Mouse (Mus musculus) lung, postnatal 0 days (tissue): ENCODE measurements around the gene Fbxw8. TPM values are rescaled to one million over a fixed set of nuclear protein-coding genes. Genes with fewer than 3 reads are reported as not detected.

ENCODE experiments used
- ATAC-seq: fragments of 200-750 bp; cut with Nextera tagmentation; 2 replicates; pipeline ENCODE4 v1.8.0; 2017; ENCODE audit warnings: moderate library complexity
- DNase-seq: peaks from one replicate; pipeline ENCODE4 v3.0.0-alpha.2; 2016; ENCODE audit warnings: low spot score
- H3K27ac ChIP-seq: fragments of 300-500 bp; sonication (generic); 2 replicates; pipeline ENCODE4 v1.5.1; 2014; ENCODE audit warnings: antibody characterized with exemption, mild to moderate bottlenecking, low read length, mixed read lengths
- H3K27me3 ChIP-seq: fragments of 300-500 bp; sonication (generic); replicated peaks from 2 replicates; pipeline ENCODE4 v1.6.1; 2014; ENCODE audit warnings: low read length, mixed read lengths; ENCODE audit not compliant: insufficient read depth
- H3K36me3 ChIP-seq: fragments of 300-500 bp; sonication (generic); 2 replicates; pipeline ENCODE4 v1.6.1; 2014; ENCODE audit warnings: low read length, mixed read lengths; ENCODE audit not compliant: insufficient read depth
- H3K4me1 ChIP-seq: fragments of 300-500 bp; sonication (generic); 2 replicates; pipeline ENCODE4 v1.6.1; 2014; ENCODE audit warnings: antibody characterized with exemption, low read depth, low read length, mixed read lengths; ENCODE audit not compliant: insufficient read depth
- H3K4me2 ChIP-seq: fragments of 300-500 bp; sonication (generic); replicated peaks from 2 replicates; pipeline ENCODE4 v1.6.1; 2014; ENCODE audit warnings: low read depth, mild to moderate bottlenecking, low read length, moderate library complexity, mixed read lengths
- H3K4me3 ChIP-seq: fragments of 300-500 bp; sonication (generic); 2 replicates; pipeline ENCODE4 v1.5.1; 2014; ENCODE audit warnings: low read depth, low read length
- H3K9ac ChIP-seq: fragments of 300-500 bp; sonication (generic); replicated peaks from 2 replicates; pipeline ENCODE4 v1.6.1; 2014; ENCODE audit warnings: low read depth, mild to moderate bottlenecking
- H3K9me3 ChIP-seq: fragments of 300-500 bp; sonication (generic); 2 replicates; pipeline ENCODE4 v1.6.1; 2016; ENCODE audit warnings: low read length, mixed read lengths
- CTCF ChIP-seq: IDR thresholded peaks from 2 replicates; pipeline ENCODE4 v1.5.1; 2016; ENCODE audit warnings: antibody characterized with exemption, mild to moderate bottlenecking
- EP300 ChIP-seq: IDR thresholded peaks from 2 replicates; pipeline ENCODE4 v1.6.1; 2016; ENCODE audit warnings: antibody characterized with exemption, mild to moderate bottlenecking, control low read depth
- WGBS: fragments of 180-500 bp; shearing (Covaris S2); extraction: QIAGEN DNeasy Blood & Tissue Kit; methylation state at CpG from one replicate; pipeline ENCODE4 v1.1.7; 2014; 5-methylcytosine and 5-hydroxymethylcytosine counted together
- polyA plus RNA-seq: library from polyadenylated mRNA; unstranded; fragments of >200 nt; fragmentation: Nextera tagmentation; extraction: Ambion mirVana; gene quantifications from 2 replicates; pipeline ENCODE4 v1.2.1, GENCODE M21; 2015

Gene Fbxw8
- polyA plus RNA-seq, 1 experiment from 2014 or later: 27.9 TPM

DNA sequence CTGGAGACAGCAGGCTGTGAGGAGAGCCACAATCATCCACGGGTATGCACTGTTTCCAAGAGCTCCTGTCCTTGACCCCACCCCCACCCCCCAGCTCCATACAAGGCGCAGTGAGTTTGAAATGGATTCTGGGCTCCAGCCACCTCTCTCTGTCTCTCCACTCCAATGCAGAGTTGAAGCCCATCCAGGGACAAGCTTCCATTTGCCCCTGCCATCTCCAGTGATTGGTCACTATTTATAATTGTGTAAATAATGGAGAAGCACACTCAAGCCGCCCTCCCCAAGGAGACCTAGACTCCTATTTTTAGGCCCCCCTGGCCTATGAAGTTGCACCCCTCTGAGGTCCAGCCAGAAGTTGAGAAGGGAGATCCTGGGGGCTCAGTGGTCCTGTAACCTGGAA lies 132.2 kb downstream of the Fbxw8 start:
- Histone ChIP-seq H3K9ac (no peak overlapping the region), H3K4me2 (no peak overlapping the region), H3K4me3 (no peak overlapping the region), H3K4me1 (peaks cover 4% of the 10 kb centered on the region; the same call in 1 of the 2 replicates), H3K27me3 (peaks cover 26% of the 10 kb centered on the region), H3K27ac (no peak overlapping the region), H3K9me3 (no peaks in the 10 kb centered on the region), H3K36me3 (no peaks in the 10 kb centered on the region)
- 53% methylated on average over 3 of the region's 3 CpGs for WGBS
- no peak for ATAC-seq
- no peak for DNase-seq
- TF ChIP-seq CTCF: no peak
- TF ChIP-seq EP300: no peak

DNA sequence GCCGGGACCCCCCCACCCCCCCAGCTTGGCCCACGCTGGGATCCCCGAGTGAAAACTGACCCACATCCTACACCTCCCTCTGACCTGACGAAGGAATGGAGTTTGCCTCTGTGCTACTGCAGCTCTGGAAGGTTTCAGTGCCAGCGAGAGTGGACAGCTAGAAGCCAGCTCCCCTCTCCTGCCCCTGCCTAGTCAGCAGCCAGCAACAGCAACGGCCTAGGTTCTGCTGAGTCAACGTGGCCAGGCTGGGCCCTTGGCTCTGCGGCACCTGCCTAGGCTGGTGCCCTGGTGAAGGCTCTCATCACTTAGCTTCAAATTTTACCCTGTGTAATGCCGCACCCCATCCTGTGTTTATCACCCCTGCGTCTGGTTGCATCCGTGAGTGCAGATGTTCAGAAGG lies 135.4 kb downstream of the Fbxw8 start:
- ATAC-seq: no peak
- no peaks in the 10 kb centered on the region for H3K9me3 ChIP-seq

DNA sequence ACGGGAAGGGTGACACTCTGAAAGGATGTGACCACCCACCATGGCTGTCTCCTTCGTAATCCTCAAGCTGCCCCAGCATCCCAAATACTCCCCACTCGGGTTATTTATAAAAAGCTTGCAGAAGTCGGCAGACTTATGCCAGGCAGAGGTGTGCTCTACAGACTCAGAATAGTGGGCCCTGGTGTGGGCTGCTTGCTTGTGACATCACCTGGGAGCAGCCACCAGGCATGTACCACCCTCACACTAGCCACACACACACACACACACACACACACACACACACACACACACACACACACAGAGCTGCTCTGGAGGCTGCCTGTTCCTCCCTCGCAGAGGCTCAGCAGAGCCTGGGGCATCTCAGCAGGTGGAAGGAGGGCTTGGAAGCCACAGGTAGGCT lies 137.7 kb downstream of the Fbxw8 start:
- Histone ChIP-seq H3K9ac (no peak overlapping the region), H3K4me3 (no peak overlapping the region), H3K27ac (no peak overlapping the region), H3K4me2 (no peak overlapping the region), H3K4me1 (no peaks in the 10 kb centered on the region), H3K27me3 (no peaks in the 10 kb centered on the region), H3K36me3 (no peaks in the 10 kb centered on the region), H3K9me3 (no peaks in the 10 kb centered on the region)
- no peak for TF ChIP-seq CTCF
- no peak for TF ChIP-seq EP300
- no peak for DNase-seq
- no peak for ATAC-seq
- 46% methylated on average over 5 of the region's 5 CpGs for WGBS

More for the DNA sequence above, 135.4 kb downstream of the Fbxw8 start:
- Histone ChIP-seq H3K4me2 (no peak overlapping the region), H3K9ac (no peak overlapping the region), H3K36me3 (no peaks in the 10 kb centered on the region), H3K27ac (no peak overlapping the region), H3K4me1 (no peaks in the 10 kb centered on the region), H3K4me3 (no peak overlapping the region), H3K27me3 (no peaks in the 10 kb centered on the region)
- WGBS: 62% methylated on average over 11 of the region's 11 CpGs
- no peak for DNase-seq
- TF ChIP-seq CTCF: no peak
- TF ChIP-seq EP300: no peak

DNA sequence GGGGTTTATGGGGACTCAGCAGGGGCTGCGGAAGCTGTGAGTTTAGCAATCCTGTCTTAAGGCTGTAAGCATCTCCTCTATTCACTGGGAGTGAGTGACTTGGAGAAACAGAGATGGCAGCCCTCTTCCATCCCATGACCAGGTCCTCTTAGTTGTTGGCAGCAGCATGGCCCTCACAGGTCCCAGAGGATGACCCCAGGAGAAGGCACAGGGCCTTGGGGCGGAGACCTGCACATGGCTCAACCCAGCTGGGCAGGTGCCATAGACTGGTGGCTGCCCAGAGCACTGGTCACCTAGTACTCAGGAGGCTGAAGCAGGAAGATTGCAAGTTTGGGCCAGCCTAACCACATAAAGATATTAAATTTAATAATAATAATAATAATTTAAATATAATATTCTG lies 139.6 kb downstream of the Fbxw8 start:
- no peak overlapping the region for H3K4me2 ChIP-seq
- no peak for ATAC-seq

DNA sequence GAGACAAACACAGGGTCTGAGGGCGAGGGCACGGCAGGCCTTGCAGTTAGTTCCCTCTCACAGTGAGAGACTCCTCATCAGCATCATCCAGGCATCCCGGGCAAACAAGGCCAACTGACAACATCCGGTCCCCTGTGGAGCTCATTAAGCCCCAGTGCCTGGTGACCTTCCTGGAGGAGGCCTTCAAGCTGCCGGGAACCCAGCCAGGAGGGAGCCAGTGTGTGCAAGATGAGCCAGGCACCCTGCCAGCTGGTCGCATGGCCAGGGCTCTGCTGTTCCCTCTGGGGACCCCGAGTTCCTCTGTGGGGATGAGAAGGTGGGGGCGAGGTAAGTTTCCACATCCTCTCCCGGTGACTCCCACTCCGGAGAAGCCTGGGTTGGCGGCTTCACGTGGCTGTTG lies 140.2 kb downstream of the Fbxw8 start:
- DNase-seq: peak; percentile 24
- WGBS: 15% methylated on average over 12 of the region's 12 CpGs
- no peaks in the 10 kb centered on the region for H3K36me3 ChIP-seq

More for the DNA sequence above, 139.6 kb downstream of the Fbxw8 start:
- H3K4me1 ChIP-seq: no peaks in the 10 kb centered on the region
- no peaks in the 10 kb centered on the region for H3K9me3 ChIP-seq
- no peaks in the 10 kb centered on the region for H3K36me3 ChIP-seq
- DNase-seq: no peak
- H3K9ac ChIP-seq: no peak overlapping the region
- WGBS: 70% methylated on average over 2 of the region's 2 CpGs
- no peaks in the 10 kb centered on the region for H3K27me3 ChIP-seq
- no peak overlapping the region for H3K4me3 ChIP-seq
- no peak overlapping the region for H3K27ac ChIP-seq
- no peak for TF ChIP-seq CTCF
- no peak for TF ChIP-seq EP300

More for the DNA sequence above, 140.2 kb downstream of the Fbxw8 start:
- no peaks in the 10 kb centered on the region for H3K9me3 ChIP-seq
- H3K4me1 ChIP-seq: no peaks in the 10 kb centered on the region
- no peak overlapping the region for H3K9ac ChIP-seq
- no peak for ATAC-seq
- H3K27ac ChIP-seq: no peak overlapping the region
- no peak overlapping the region for H3K4me2 ChIP-seq
- no peak overlapping the region for H3K4me3 ChIP-seq
- TF ChIP-seq EP300: no peak
- no peak for TF ChIP-seq CTCF
- H3K27me3 ChIP-seq: no peaks in the 10 kb centered on the region

Other genes with a start within 250 kb of the Fbxw8 start
- 18.8 and 19.8 TPM in 2 replicates for gene Fbxo21, start 178.7 kb downstream of the Fbxw8 start, polyA plus RNA-seq
- gene Tesc, start 127.7 kb downstream of the Fbxw8 start, polyA plus RNA-seq: 1.5 and 1.6 TPM in 2 replicates
- 0.33 and 0.40 TPM in 2 replicates for gene Hrk, start 9.2 kb upstream of the Fbxw8 start, polyA plus RNA-seq
- gene Rnft2, start 89.7 kb upstream of the Fbxw8 start, polyA plus RNA-seq: 0.14 and 0.23 TPM in 2 replicates
- 4.5 and 4.9 TPM in 2 replicates for gene 2410131K14Rik, start 89.8 kb upstream of the Fbxw8 start, polyA plus RNA-seq